ENCODE assay signal across 14 mouse cellular contexts in the genomic region with DNA sequence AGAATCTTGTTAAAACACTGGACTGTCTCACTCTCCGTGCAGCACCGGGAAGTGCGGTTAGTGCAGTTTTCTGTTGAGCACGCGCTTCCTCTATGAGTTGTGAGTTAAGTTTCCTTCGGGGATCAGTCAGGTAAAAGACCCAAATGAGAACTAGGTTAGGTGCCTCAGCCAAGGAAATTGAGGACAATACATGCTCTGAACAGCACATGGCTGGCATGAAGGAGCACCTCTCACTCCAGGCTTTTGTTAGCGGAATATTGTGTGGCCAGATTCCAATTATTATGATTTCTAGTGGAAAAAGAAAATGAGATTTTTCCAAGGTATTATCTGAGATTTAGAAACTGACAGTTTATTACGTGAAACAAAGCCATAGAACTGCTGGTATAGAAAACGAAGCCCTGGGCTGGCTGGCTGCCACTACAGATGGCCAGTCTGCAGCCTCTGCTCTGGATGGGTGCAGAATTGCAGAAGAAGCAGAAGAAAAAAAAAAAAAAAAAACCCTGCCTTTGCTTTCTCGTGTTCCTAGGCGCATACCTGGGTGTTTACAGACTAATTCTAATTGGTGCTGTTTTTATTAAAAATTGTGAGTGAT.
DNase-seq lines count a peak whose midpoint lies in the region; ATAC-seq and TF ChIP-seq lines count a peak whose summit lies in the region.
"Had no signal": no experiment of that assay in that cellular context is flagged by ENCODE, and none has a peak within 500 bp of the region (broad histone marks: within the 10 kb centered on the region; RNA-seq: fewer than 3 reads in every experiment).

No protein-coding gene starts in this region.

- TF ChIP-seq POLR2A in limb, embryonic 14.5 days (IDR thresholded peaks at IDR 0.05; ENCODE audit: borderline replicate concordance, extremely low read depth, insufficient read depth, insufficient read length): no peak

- H3K27me3 ChIP-seq in lung, embryonic 14.5 days (ENCODE audit: insufficient read depth, low read length): no peaks in the 10 kb centered on the region
- no peaks in the 10 kb centered on the region for H3K27me3 ChIP-seq in limb, embryonic 14.5 days (ENCODE audit: control insufficient read depth, insufficient read depth, low read length)
- H3K27me3 ChIP-seq: Patski had no signal

- 60% methylated on average over 11 of the region's 11 CpGs for WGBS in lung, embryonic 14.5 days
- 34% methylated on average over 11 of the region's 11 CpGs for WGBS in limb, embryonic 14.5 days

- no peak for TF ChIP-seq CTCF in lung, embryonic 14.5 days (IDR thresholded peaks at IDR 0.05; ENCODE audit: low read depth)

- no peaks in the 10 kb centered on the region for H3K36me3 ChIP-seq in lung, embryonic 14.5 days (ENCODE audit: insufficient read depth)
- H3K36me3 ChIP-seq in limb, embryonic 14.5 days (ENCODE audit: control insufficient read depth, insufficient read depth, low read length): no peaks in the 10 kb centered on the region

- peak; percentile 61 for DNase-seq in lung, embryonic 14.5 days
- DNase-seq in lung, postnatal 25 days (ENCODE audit: low spot score): no peak
- DNase-seq in cerebellum, adult 11 months: peak; percentile 40
- DNase-seq in cerebellum, postnatal 14 days: peak; percentile 66 to 72
- DNase-seq in limb, embryonic 14.5 days (ENCODE audit: low spot score): peak; percentile 7
- DNase-seq in adrenal gland, adult (ENCODE audit: inconsistent age in 2 of 2, low spot score in 1 of 2): no peak
- DNase-seq in kidney, postnatal 36 days: no peak
- DNase-seq in heart, adult 11 months: no peak
- DNase-seq: adrenal gland, postnatal 10 days; kidney, adult 8-10 months; lung, adult 18-20 months had no signal

- no peaks in the 10 kb centered on the region; the same call in 1 of the 2 replicates for H3K4me1 ChIP-seq in lung, embryonic 14.5 days (ENCODE audit: insufficient read depth)
- 0 out of 2 replicates have a peak, but pooled peaks cover 3% of the 10 kb centered on the region for H3K4me1 ChIP-seq in limb, embryonic 14.5 days (ENCODE audit: control insufficient read depth, insufficient read depth, low read length)

- no peak overlapping the region for H3K27ac ChIP-seq in lung, embryonic 14.5 days (ENCODE audit: low read depth)
- no peak overlapping the region for H3K27ac ChIP-seq in limb, embryonic 14.5 days (replicated peaks; ENCODE audit: low read depth, low read length)
- H3K27ac ChIP-seq: layer of hippocampus, adult 2 months had no signal

- no peak overlapping the region for H3K4me2 ChIP-seq in lung, embryonic 14.5 days
- H3K4me2 ChIP-seq in limb, embryonic 14.5 days (replicated peaks; ENCODE audit: low read depth, low read length, severe bottlenecking): no peak overlapping the region

- no peak overlapping the region for H3K4me3 ChIP-seq in lung, embryonic 14.5 days (ENCODE audit: low read depth, low read length)
- no peak overlapping the region for H3K4me3 ChIP-seq in limb, embryonic 14.5 days (replicated peaks; ENCODE audit: low read length)
- H3K4me3 ChIP-seq: erythroblast, embryonic 14.5 days; layer of hippocampus, adult 2 months had no signal

- ATAC-seq in lung, embryonic 14.5 days (ENCODE audit: insufficient read depth): 0 out of 2 replicates have a peak, but pooled peaks have one; percentile 39
- no peak for ATAC-seq in limb, embryonic 14.5 days (ENCODE audit: low FRiP score, low read depth)
- ATAC-seq: Patski had no signal

- H3K9ac ChIP-seq in lung, embryonic 14.5 days: no peak overlapping the region
- no peak overlapping the region for H3K9ac ChIP-seq in limb, embryonic 14.5 days (ENCODE audit: low read depth, low read length, severe bottlenecking)

- H3K9me3 ChIP-seq in lung, embryonic 14.5 days (ENCODE audit: low read depth, low read length): no peaks in the 10 kb centered on the region
- H3K9me3 ChIP-seq in limb, embryonic 14.5 days (ENCODE audit: control insufficient read depth, low read length): no peaks in the 10 kb centered on the region

Comparison
In these comparisons a context has a peak if more than half of its experiments do, and no peak if none do; other contexts are left out.
1. DNase-seq: peak in lung, embryonic 14.5 days (single experiment), cerebellum, adult 11 months (single experiment), cerebellum, postnatal 14 days (2 of 2) and limb, embryonic 14.5 days (single experiment); none in lung, postnatal 25 days (single experiment), adrenal gland, adult (0 of 2), kidney, postnatal 36 days (0 of 2) and heart, adult 11 months (single experiment).